Mouse (Mus musculus) CH12.LX (cell line): ENCODE measurements at regions not wholly inside any gene's neighbourhood (a gene's known extent, or its start where the extent isn't known, plus 50 kb on each side); places are given as distances from the start of the nearest gene placed in this dataset.

Experiments
- CTCF ChIP-seq, 2 experiments: IDR thresholded peaks in 1 of 2; conservative IDR thresholded peaks in 1 of 2; 2 replicates each; pipeline ENCODE4 v1.5.1; 2011 to 2012; ENCODE audit warnings: low read depth in 2 of 2, low read length in 2 of 2, improper control_type of control experiment in 1 of 2, inconsistent platforms in 1 of 2, mild to moderate bottlenecking in 1 of 2, moderate library complexity in 1 of 2
- MAX ChIP-seq: IDR thresholded peaks from 2 replicates; pipeline ENCODE4 v1.6.1; 2011; ENCODE audit warnings: low read length, improper control_type of control experiment
- NRF1 ChIP-seq: IDR thresholded peaks from 2 replicates; pipeline ENCODE4 v1.6.1; 2014; ENCODE audit warnings: low read depth, mild to moderate bottlenecking, inconsistent platforms, low read length, improper control_type of control experiment, moderate library complexity
- PAX5 ChIP-seq: IDR thresholded peaks from 2 replicates; pipeline ENCODE4 v1.6.1; 2012; ENCODE audit warnings: low read length, inconsistent platforms, mixed read lengths
- POLR2AphosphoS2 ChIP-seq: IDR thresholded peaks from 2 replicates; pipeline ENCODE4 v1.6.1; 2011; ENCODE audit warnings: low read depth, low read length, improper control_type of control experiment
- RAD21 ChIP-seq: IDR thresholded peaks from 2 replicates; pipeline ENCODE4 v1.6.1; 2011; ENCODE audit warnings: low read depth, mild to moderate bottlenecking, low read length, improper control_type of control experiment, moderate library complexity
- TBP ChIP-seq: conservative IDR thresholded peaks from 2 replicates; pipeline ENCODE4 v1.6.1; 2011; ENCODE audit warnings: low read depth, low read length, improper control_type of control experiment
- UBTF ChIP-seq: IDR thresholded peaks from 2 replicates; pipeline ENCODE4 v1.6.1; 2012; ENCODE audit warnings: low read depth, mild to moderate bottlenecking, inconsistent platforms, low read length, improper control_type of control experiment, moderate library complexity
- USF1 ChIP-seq: IDR thresholded peaks from 2 replicates; pipeline ENCODE4 v1.6.1; 2014; ENCODE audit warnings: low read depth, mild to moderate bottlenecking, inconsistent platforms, low read length, improper control_type of control experiment
- ZNF384 ChIP-seq: IDR thresholded peaks from 2 replicates; pipeline ENCODE4 v1.6.1; 2012; ENCODE audit warnings: low read depth, low read length, improper control_type of control experiment, inconsistent platforms

GRCm38 (mm10) chr2:70886831-70887230 is 61.3 kb upstream of the Tlk1 start:
- TF ChIP-seq NRF1: no peak
- TF ChIP-seq POLR2AphosphoS2: no peak
- no peak for TF ChIP-seq UBTF
- no peak for TF ChIP-seq PAX5
- TF ChIP-seq TBP: no peak
- no peak for TF ChIP-seq CTCF (conservative IDR thresholded peaks at IDR 0.05 in 1 of 2, IDR thresholded peaks at IDR 0.05 in 1 of 2; ENCODE audit: low read depth in 2 of 2, low read length in 2 of 2)
- no peak for TF ChIP-seq ZNF384
- no peak for TF ChIP-seq USF1
- no peak for TF ChIP-seq MAX
- no peak for TF ChIP-seq RAD21
